Mouse (Mus musculus) lung, adult 2 months (tissue): ENCODE data around the gene Rbfox3.

Experiments used
- CTCF ChIP-seq: fragments of 200-500 bp; IDR thresholded peaks from 2 replicates; pipeline ENCODE4 v1.5.1; 2011; ENCODE audit warnings: mild to moderate bottlenecking, low read length, control low read depth; ENCODE audit not compliant: insufficient read depth
- POLR2A ChIP-seq: fragments of 200-500 bp; IDR thresholded peaks from 2 replicates; pipeline ENCODE4 v1.6.1; 2011; ENCODE audit warnings: low read depth, mild to moderate bottlenecking, control low read depth, low read length, borderline replicate concordance; ENCODE audit errors: extremely low read depth

GRCm38 (mm10) chr11:118769542-118769941 is 141.9 kb downstream of the Rbfox3 start:
- TF ChIP-seq CTCF (no peak), POLR2A (no peak)
